Mouse (Mus musculus): ENCODE measurements around the gene Senp7. TPM values are rescaled to one million over a fixed set of nuclear protein-coding genes. Genes with fewer than 3 reads are reported as not detected.
"Not testable (repeated sequence)": the region's sequence is repeated elsewhere in the genome, so short reads cannot be mapped to it uniquely, and the experiment has no call there.

The Senp7 gene
- polyA plus RNA-seq, 1 experiment = 25.4 TPM

- no peak for TF ChIP-seq POLR2A (IDR thresholded peaks at IDR 0.05; ENCODE audit: borderline replicate concordance, insufficient read depth, low read length)
- DNase-seq = no peak
- no peak overlapping the region for H3K4me3 ChIP-seq (replicated peaks; ENCODE audit: insufficient read depth, low read depth, low read length)
- no peaks in the 10 kb centered on the region for H3K27me3 ChIP-seq (ENCODE audit: control insufficient read depth, insufficient read depth, low read length)
- no peak overlapping the region for H3K27ac ChIP-seq (ENCODE audit: insufficient read depth, low read length)
- peaks cover 6% of the 10 kb centered on the region; the same call in 1 of the 2 replicates for H3K4me1 ChIP-seq (ENCODE audit: control insufficient read depth, insufficient read depth, low read length)
- 47% methylated on average over 5 of the region's 5 CpGs for WGBS
Observed at GRCm38 (mm10) chr16:56071317-56072232, 23.4 kb downstream of the Senp7 start.

- WGBS = 71% methylated on average over 6 of the region's 6 CpGs
- H3K4me1 ChIP-seq (ENCODE audit: control insufficient read depth, insufficient read depth, low read length) = peaks cover 6% of the 10 kb centered on the region; the same call in 1 of the 2 replicates
- no peak for TF ChIP-seq POLR2A (IDR thresholded peaks at IDR 0.05; ENCODE audit: borderline replicate concordance, insufficient read depth, low read length)
- no peak overlapping the region for H3K4me3 ChIP-seq (replicated peaks; ENCODE audit: insufficient read depth, low read depth, low read length)
- no peaks in the 10 kb centered on the region for H3K27me3 ChIP-seq (ENCODE audit: control insufficient read depth, insufficient read depth, low read length)
- DNase-seq = no peak
- H3K27ac ChIP-seq (ENCODE audit: insufficient read depth, low read length) = no peak overlapping the region
Observed at GRCm38 (mm10) chr16:56072533-56072932, 24.4 kb downstream of the Senp7 start.

- not testable (repeated sequence) for DNase-seq; H3K4me1 ChIP-seq (ENCODE audit: control insufficient read depth, insufficient read depth, low read length); H3K27me3 ChIP-seq (ENCODE audit: control insufficient read depth, insufficient read depth, low read length); H3K4me3 ChIP-seq (replicated peaks; ENCODE audit: insufficient read depth, low read depth, low read length); H3K27ac ChIP-seq (ENCODE audit: insufficient read depth, low read length)
- WGBS = 92% methylated on average over 6 of the region's 6 CpGs
Observed at GRCm38 (mm10) chr16:56073150-56073549, 25.0 kb downstream of the Senp7 start.

GRCm38 (mm10) chr16:56074122-56074521, 26.0 kb downstream of the Senp7 start:
- no peaks in the 10 kb centered on the region for H3K27me3 ChIP-seq (ENCODE audit: control insufficient read depth, insufficient read depth, low read length)
- WGBS = 54% methylated on average over 1 of the region's 1 CpGs
- H3K27ac ChIP-seq (ENCODE audit: insufficient read depth, low read length) = no peak overlapping the region
- no peak for DNase-seq
- peaks cover 6% of the 10 kb centered on the region; the same call in 1 of the 2 replicates for H3K4me1 ChIP-seq (ENCODE audit: control insufficient read depth, insufficient read depth, low read length)
- H3K4me3 ChIP-seq (replicated peaks; ENCODE audit: insufficient read depth, low read depth, low read length) = no peak overlapping the region
- no peak for TF ChIP-seq POLR2A (IDR thresholded peaks at IDR 0.05; ENCODE audit: borderline replicate concordance, insufficient read depth, low read length)
- no peak for TF ChIP-seq CTCF (IDR thresholded peaks at IDR 0.05; ENCODE audit: borderline replicate concordance, insufficient read depth, low read depth, low read length)

- DNase-seq = peak in 1 of 2 experiments; percentile 21
- H3K4me3 ChIP-seq (replicated peaks; ENCODE audit: insufficient read depth, low read depth, low read length) = no peak overlapping the region
- WGBS = 79% methylated on average over 5 of the region's 5 CpGs
- no peaks in the 10 kb centered on the region for H3K27me3 ChIP-seq (ENCODE audit: control insufficient read depth, insufficient read depth, low read length)
- peak overlapping the region; percentile 55 for H3K27ac ChIP-seq (ENCODE audit: insufficient read depth, low read length)
- peaks cover 6% of the 10 kb centered on the region; the same call in 1 of the 2 replicates for H3K4me1 ChIP-seq (ENCODE audit: control insufficient read depth, insufficient read depth, low read length)
- TF ChIP-seq POLR2A (IDR thresholded peaks at IDR 0.05; ENCODE audit: borderline replicate concordance, insufficient read depth, low read length) (no peak), CTCF (IDR thresholded peaks at IDR 0.05; ENCODE audit: borderline replicate concordance, insufficient read depth, low read depth, low read length) (no peak)
Observed at GRCm38 (mm10) chr16:56074565-56074964, 26.4 kb downstream of the Senp7 start.

- Histone ChIP-seq H3K27ac (ENCODE audit: insufficient read depth, low read length) (peak overlapping the region; percentile 99), H3K4me1 (ENCODE audit: control insufficient read depth, insufficient read depth, low read length) (peaks cover 6% of the 10 kb centered on the region; the same call in 1 of the 2 replicates), H3K27me3 (ENCODE audit: control insufficient read depth, insufficient read depth, low read length) (no peaks in the 10 kb centered on the region), H3K4me3 (replicated peaks; ENCODE audit: insufficient read depth, low read depth, low read length) (peak overlapping the region; percentile 92)
- WGBS = under 1% methylated on average over 48 of the region's 66 CpGs
- peak; percentile 57; the same call in 1 of the 2 replicates for TF ChIP-seq POLR2A (IDR thresholded peaks at IDR 0.05; ENCODE audit: borderline replicate concordance, insufficient read depth, low read length)
- no peak for TF ChIP-seq CTCF (IDR thresholded peaks at IDR 0.05; ENCODE audit: borderline replicate concordance, insufficient read depth, low read depth, low read length)
- DNase-seq = peak; percentile 84 to 88
Observed at GRCm38 (mm10) chr16:56075222-56076111, 27.3 kb downstream of the Senp7 start.

- Histone ChIP-seq H3K4me1 (ENCODE audit: control insufficient read depth, insufficient read depth, low read length) (peaks cover 6% of the 10 kb centered on the region; the same call in 1 of the 2 replicates), H3K27ac (ENCODE audit: insufficient read depth, low read length) (peak overlapping the region; percentile 86; the same call in 1 of the 2 replicates), H3K27me3 (ENCODE audit: control insufficient read depth, insufficient read depth, low read length) (no peaks in the 10 kb centered on the region), H3K4me3 (replicated peaks; ENCODE audit: insufficient read depth, low read depth, low read length) (peak overlapping the region; percentile 92)
- peak in 1 of 2 experiments; percentile 26 for DNase-seq
- WGBS = 2% methylated on average over 11 of the region's 11 CpGs
- TF ChIP-seq POLR2A (IDR thresholded peaks at IDR 0.05; ENCODE audit: borderline replicate concordance, insufficient read depth, low read length) (no peak), CTCF (IDR thresholded peaks at IDR 0.05; ENCODE audit: borderline replicate concordance, insufficient read depth, low read depth, low read length) (no peak)
Observed at GRCm38 (mm10) chr16:56076121-56076869, 28.2 kb downstream of the Senp7 start.
